Mouse (Mus musculus) cortical plate, adult 2 months (tissue): ENCODE results near the gene Cbr3. TPM values are rescaled to one million over a fixed set of nuclear protein-coding genes. Genes with fewer than 3 reads are reported as not detected.

Source experiments
- H3K27ac ChIP-seq: fragments of 200-500 bp; 2 replicates; pipeline ENCODE4 v1.5.1; 2012; ENCODE audit warnings: low read length, control low read depth, inconsistent platforms; ENCODE audit not compliant: insufficient read depth
- H3K4me1 ChIP-seq: fragments of 200-500 bp; 2 replicates; pipeline ENCODE4 v1.6.1; 2011; ENCODE audit warnings: low read length; ENCODE audit not compliant: control insufficient read depth, insufficient read depth
- H3K4me3 ChIP-seq: fragments of 200-500 bp; 2 replicates; pipeline ENCODE4 v1.5.1; 2011; ENCODE audit warnings: mild to moderate bottlenecking, low read length, control low read depth; ENCODE audit not compliant: insufficient read depth
- CTCF ChIP-seq: fragments of 200-500 bp; IDR thresholded peaks from 2 replicates; pipeline ENCODE4 v1.5.1; 2011; ENCODE audit warnings: mild to moderate bottlenecking, control low read depth, low read length; ENCODE audit not compliant: insufficient read depth; ENCODE audit errors: extremely low read depth
- POLR2A ChIP-seq: fragments of 200-500 bp; IDR thresholded peaks from 2 replicates; pipeline ENCODE4 v1.6.1; 2011; ENCODE audit warnings: mild to moderate bottlenecking, low read length, control low read depth; ENCODE audit not compliant: insufficient read depth; ENCODE audit errors: extremely low read depth
- polyA plus RNA-seq: library from polyadenylated mRNA; depleted of rRNA; stranded (reverse); fragments of >200 nt; gene quantifications from 2 replicates; pipeline ENCODE4 v1.2.3, GENCODE M21; 2012

Gene Cbr3
- polyA plus RNA-seq, 1 experiment = 22.1 TPM

DNA sequence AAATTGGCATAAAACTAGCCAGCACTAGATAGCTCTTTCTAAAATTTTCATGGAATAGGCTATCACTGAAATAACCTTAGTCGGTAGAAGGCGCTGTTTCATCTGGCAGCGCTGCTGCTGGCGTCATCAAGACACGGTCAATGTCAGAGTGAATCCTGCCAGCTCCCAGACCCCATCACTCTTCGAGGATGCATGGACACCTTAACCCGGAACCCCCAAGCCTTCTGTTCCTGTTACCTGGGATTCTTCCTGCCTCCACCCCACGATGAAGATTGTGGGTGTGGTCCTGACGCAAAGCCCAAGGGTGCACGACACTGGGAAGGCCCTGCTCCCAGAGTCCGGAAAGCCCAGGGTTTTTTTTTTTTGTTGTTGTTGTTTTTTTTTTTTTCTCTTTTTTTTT is 27.9 kb downstream of the Cbr3 start:
- TF ChIP-seq POLR2A (peak; percentile 63; the same call in 1 of the 2 replicates), CTCF (peak; percentile 77)
- H3K4me1 ChIP-seq = peaks cover 4% of the 10 kb centered on the region; the same call in 1 of the 2 replicates
- 0 out of 2 replicates have a peak overlapping the region, but pooled peaks have one; percentile 6 for H3K27ac ChIP-seq
- peak overlapping the region; percentile 89 for H3K4me3 ChIP-seq

DNA sequence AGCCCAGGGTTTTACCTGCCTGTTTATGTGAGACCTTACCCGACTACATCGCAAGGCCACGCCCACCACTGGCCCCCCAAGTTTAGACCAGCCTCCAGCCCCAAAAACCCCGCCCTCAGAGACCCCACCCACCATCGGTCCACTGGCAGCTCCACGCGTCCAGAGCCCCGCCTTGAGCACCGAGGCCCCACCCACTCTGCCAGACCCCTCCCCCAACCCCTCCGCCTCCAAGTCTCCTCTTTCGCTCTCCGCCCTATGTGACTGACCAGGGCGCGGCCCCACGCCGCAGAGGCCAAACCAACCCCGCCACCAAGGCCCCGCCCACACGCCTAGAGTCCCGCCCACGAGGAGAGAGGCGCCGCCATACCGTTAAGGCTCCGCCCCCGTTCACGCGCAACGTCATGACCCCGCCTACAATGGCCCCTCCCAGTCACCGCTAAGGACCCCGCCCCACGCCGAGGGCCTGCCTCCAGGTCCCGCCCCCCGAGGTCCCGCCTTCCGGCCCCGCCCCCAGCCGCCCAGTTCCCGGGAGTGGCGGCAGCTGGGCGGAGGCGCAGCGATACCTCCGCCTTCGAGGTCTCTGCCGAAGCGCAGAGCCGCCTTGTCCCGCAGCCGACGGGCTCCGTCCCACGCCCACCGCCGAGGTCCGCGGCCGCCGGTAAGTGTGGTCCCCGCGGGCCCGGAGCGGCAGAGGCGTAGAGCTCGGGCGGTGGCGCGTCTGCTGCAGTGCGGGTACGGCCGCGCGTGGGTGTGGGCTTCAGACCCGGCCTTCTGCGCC is 28.6 kb downstream of the Cbr3 start, which contains the start of gene Dop1b:
Gene Dop1b, plus strand, starts transcription at position 494 of the 778 bp plus-strand sequence.
- Histone ChIP-seq H3K4me3 (peak within 1 kb of the TSS; percentile 89), H3K27ac (peak within 1 kb of the TSS; percentile 97), H3K4me1 (peaks cover 4% of the 10 kb centered on the region; the same call in 1 of the 2 replicates)
- TF ChIP-seq CTCF (no peak), POLR2A (peak; percentile 55; the same call in 1 of the 2 replicates)

DNA sequence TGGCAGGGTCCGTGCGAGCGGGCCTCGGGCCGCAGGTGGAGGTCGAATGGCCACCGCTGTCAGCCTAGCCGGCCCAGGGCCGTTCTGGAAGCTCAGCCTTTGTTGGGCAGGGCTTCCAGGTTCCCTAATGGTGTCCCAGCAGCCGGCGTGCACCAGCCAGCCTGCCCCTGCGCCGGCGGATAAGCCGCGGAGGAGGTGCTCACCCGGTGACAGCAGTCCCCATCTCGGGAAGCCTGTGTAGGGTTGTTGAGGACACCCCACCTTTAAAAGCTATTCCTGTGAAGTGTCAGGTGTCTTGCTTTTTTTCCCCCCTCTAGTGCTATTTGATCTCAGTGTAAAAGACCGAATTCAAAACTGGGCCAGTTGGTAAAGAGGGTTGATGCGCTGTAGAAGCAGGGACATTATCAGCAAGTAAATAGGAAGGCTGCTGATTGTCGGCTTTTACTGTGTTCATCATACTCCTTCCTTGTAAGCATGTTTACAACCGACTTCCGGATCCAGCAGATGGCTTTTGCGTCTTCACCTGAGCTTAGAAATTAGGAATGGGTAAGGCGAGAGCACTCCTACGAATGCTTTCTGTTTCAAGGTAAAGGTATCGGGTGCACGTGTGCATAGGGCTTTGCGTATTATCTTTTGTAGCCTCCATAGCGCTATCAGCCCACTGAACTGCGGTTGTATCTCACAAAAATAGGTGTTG is 29.3 kb downstream of the Cbr3 start:
- H3K4me3 ChIP-seq = peak overlapping the region; percentile 89
- TF ChIP-seq CTCF (no peak), POLR2A (no peak)
- H3K4me1 ChIP-seq = peaks cover 7% of the 10 kb centered on the region; the same call in 1 of the 2 replicates
- peak overlapping the region; percentile 97 for H3K27ac ChIP-seq

DNA sequence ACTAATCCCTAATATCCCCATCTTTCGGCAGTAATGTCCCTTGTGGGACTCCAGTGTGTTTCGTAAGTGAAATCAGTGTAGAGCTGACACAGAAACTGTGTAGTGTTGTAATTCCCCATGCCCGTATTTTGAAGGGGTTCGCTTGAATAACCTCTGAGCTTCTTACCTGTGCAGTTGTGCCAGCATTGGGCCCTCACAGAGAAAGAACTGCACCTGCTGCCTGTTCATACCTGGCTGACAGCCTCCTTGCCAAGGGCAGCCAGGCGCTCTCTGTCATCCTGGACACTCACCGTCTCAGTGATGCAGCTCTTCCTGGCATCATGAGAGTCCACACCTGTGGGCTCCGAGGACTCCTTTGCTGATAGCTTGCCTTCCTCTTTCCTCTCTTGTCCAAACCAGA is 30.0 kb downstream of the Cbr3 start:
- Histone ChIP-seq H3K27ac (no peak overlapping the region), H3K4me3 (peak overlapping the region; percentile 89), H3K4me1 (peaks cover 7% of the 10 kb centered on the region; the same call in 1 of the 2 replicates)
- TF ChIP-seq POLR2A = no peak
- no peak for TF ChIP-seq CTCF

DNA sequence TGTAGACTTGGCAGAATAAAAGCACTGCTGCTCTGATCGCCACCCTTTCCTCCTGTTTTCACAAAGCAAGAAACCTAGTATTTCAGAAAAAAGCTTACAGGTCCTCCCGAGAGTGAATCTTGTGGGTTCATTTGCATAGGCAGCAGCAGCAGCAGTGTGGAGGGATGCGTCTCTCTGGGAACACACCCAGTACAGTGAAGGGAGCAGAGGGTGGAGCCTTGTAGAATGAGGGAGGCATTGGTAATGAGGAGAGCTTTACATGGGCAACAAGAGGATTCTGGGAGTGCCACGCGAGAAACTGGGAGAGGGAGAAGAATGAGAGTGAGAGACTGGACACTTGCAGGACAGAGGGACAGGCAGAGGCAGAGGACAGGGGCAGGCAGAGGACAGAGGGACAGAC is 31.4 kb downstream of the Cbr3 start:
- Histone ChIP-seq H3K4me1 (peaks cover 7% of the 10 kb centered on the region; the same call in 1 of the 2 replicates), H3K27ac (no peak overlapping the region), H3K4me3 (no peak overlapping the region)
- TF ChIP-seq POLR2A (0 out of 2 replicates have a peak, but pooled peaks have one; percentile 32), CTCF (no peak)

DNA sequence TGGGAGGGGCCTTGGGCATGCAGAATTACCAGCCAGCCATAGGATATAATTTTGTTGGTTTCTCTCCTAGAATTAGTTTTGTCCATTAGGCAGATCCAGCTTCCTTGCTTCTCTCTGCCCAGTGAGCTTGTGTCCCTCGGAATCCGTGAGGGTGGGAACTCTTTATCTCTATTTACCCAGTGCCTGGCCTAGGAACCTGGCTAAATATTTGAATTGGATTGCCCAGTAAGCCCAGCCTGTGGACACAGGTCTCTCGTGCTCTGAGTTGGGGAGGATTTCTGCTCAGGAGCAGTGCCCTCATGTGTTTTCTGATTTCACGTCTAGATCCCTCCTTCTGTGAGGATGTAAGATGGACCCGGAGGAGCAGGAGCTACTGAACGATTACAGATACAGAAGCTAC is 32.8 kb downstream of the Cbr3 start:
- Histone ChIP-seq H3K4me3 (no peak overlapping the region), H3K27ac (no peak overlapping the region), H3K4me1 (peaks cover 7% of the 10 kb centered on the region; the same call in 1 of the 2 replicates)
- TF ChIP-seq CTCF (no peak), POLR2A (no peak)

DNA sequence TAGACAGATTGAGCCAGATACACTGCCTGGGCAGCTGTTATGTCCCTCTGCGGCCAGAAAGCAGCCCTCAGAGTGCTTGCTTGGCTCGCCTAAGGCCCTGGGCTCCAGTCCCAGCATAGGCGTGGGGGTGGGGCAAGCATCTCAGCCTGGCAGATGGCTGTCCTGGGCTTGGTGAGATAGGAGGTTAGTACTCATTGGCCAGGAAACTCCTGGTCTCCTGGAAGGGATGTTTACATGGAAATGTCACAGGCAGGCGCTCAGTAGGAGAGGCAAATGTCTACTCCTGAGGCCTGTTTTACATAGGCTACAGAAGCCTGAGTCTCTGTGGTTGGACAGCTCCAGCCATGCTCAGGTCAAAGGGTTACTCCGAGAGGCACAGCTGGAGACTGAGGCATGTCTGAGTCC is 34.3 kb downstream of the Cbr3 start:
- H3K27ac ChIP-seq = no peak overlapping the region
- no peak for TF ChIP-seq CTCF
- no peak for TF ChIP-seq POLR2A
- H3K4me3 ChIP-seq = no peak overlapping the region
- peaks cover 11% of the 10 kb centered on the region for H3K4me1 ChIP-seq

DNA sequence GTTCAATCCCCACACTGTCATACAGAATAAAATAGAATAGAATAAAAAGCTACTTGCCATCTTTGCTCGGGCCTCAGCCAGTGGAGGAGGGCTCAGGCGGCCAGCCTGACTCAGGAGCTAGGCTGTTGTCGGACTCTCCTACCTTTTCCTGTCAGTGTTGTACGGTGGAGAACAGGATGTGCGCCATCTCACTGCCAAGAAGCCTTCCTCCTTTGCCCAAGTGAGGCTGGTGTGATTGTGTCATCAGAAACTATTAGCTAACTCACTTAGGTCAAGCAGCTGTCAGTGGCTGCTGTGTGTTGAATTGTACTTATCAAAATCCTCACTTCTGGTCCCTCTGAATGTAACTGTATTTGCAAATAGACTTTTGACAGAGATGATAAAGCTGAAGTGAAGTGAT is 38.8 kb downstream of the Cbr3 start:
- H3K27ac ChIP-seq = no peak overlapping the region
- peaks cover 8% of the 10 kb centered on the region for H3K4me1 ChIP-seq
- TF ChIP-seq POLR2A = no peak
- no peak for TF ChIP-seq CTCF
- no peak overlapping the region for H3K4me3 ChIP-seq

DNA sequence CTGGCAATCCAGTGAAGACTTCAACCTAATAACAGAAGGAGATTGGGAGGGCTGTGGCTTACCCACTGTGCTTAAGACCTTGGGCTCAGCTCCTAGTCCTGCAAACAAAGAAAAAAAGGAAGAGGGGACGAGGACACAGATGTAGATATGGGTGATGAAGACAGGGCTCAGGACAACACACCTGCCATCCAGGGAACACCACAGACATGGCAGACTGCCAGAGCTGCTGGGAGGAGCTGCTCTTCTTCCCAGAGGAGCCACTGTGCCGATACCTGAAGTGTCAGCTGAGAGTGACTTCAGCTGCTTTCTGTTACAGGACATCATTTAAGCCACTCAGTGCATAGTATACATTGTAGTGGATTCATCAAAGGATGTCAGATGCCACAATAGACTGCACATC is 39.5 kb downstream of the Cbr3 start:
- H3K4me3 ChIP-seq = no peak overlapping the region
- peaks cover 6% of the 10 kb centered on the region for H3K4me1 ChIP-seq
- no peak overlapping the region for H3K27ac ChIP-seq
- no peak for TF ChIP-seq CTCF
- no peak for TF ChIP-seq POLR2A

DNA sequence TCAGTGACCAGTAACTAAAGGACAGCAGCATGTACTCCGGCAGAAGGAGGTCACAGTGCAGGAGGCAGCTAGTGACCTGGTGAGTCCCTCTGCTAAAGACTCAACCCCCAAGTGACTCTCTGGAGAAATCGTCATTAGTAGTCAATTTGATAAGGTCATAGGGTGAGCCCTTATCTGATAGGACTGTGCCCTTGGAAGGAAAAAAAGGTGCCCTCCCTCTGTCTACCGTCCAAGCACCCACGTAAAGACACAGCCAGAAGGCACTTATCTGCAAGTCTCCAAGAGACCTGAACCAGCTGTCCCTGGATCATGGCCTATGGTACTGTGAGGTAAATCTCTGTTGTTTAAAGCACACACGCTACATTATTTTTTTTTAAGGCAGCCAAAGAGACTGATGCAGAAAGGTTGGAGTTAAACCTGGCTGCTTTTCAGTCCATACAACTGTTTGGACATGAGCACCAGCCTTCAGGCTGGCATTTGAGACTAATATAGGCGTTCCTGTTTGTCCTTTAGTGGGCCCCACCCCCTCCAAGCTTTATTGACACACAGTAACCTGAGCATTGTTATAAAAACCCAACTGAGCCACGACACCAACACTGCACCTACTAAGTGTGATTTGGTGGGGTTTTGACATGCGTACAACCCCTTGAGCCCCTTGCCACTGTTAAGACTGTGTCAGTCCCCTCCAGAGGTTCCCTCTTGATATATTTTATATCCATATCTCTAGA is 42.6 kb downstream of the Cbr3 start:
- Histone ChIP-seq H3K27ac (no peak overlapping the region), H3K4me3 (no peak overlapping the region), H3K4me1 (peaks cover 11% of the 10 kb centered on the region)
- TF ChIP-seq CTCF (no peak), POLR2A (no peak)
